Mouse (Mus musculus) spleen, postnatal 10 days (tissue): ENCODE data around the gene Pou2f3.

Experiments used
- DNase-seq, 2 experiments: peaks; one replicate each; pipeline ENCODE4 v3.0.0; 2021 to 2022; ENCODE audit warnings: low spot score in 2 of 2

Pou2f3 gene

GRCm38 (mm10) chr9:43083441-43084055 is 126.6 kb downstream of the Pou2f3 start:
- DNase-seq: no peak

GRCm38 (mm10) chr9:43078711-43079110 is 131.5 kb downstream of the Pou2f3 start:
- no peak for DNase-seq

- DNase-seq: no peak
Observed at GRCm38 (mm10) chr9:43076163-43076562, 134.0 kb downstream of the Pou2f3 start.

GRCm38 (mm10) chr9:43074611-43075010 is 135.6 kb downstream of the Pou2f3 start:
- DNase-seq: no peak
